Mouse (Mus musculus): Measurements from ENCODE around the gene Rnf224. TPM values are rescaled to one million over a fixed set of nuclear protein-coding genes. Genes with fewer than 3 reads are reported as not detected.

Rnf224 gene
- not detected for total RNA-seq (2021)

- no peak for DNase-seq
- intact Hi-C loops (cut with DNase I), result no loop called here
Observed at GRCm38 (mm10) chr2:25236614-25237013, at the start of gene Rnf224. TSS of gene Rnf224 (minus strand) at chr2:25236787.

- intact Hi-C loops (cut with DNase I), result no loop called here
- DNase-seq, result no peak
Observed at GRCm38 (mm10) chr2:25286314-25286713, 49.7 kb upstream of the Rnf224 start.

GRCm38 (mm10) chr2:25285551-25285950, 49.0 kb upstream of the Rnf224 start:
- DNase-seq, result no peak
- intact Hi-C loops (cut with DNase I), result no loop called here

GRCm38 (mm10) chr2:25278928-25279882, 42.6 kb upstream of the Rnf224 start:
- intact Hi-C loops (cut with DNase I), result loop anchor here (5.0 kb wide), 1 partner anchor 128 kb away; no protein-coding TSS in a partner anchor
- DNase-seq, result peak; percentile 75 to 82

- no peak for DNase-seq
- intact Hi-C loops (cut with DNase I), result loop anchor here (2.0 to 5.0 kb wide), 3 partner anchors 18 to 76 kb away; partner anchors contain the start of genes Man1b1, Tmem203 and Tor4a
Observed at GRCm38 (mm10) chr2:25273010-25273409, 36.4 kb upstream of the Rnf224 start.

GRCm38 (mm10) chr2:25272515-25272914, 35.9 kb upstream of the Rnf224 start:
- intact Hi-C loops (cut with DNase I), result loop anchor here (2.0 to 5.0 kb wide), 3 partner anchors 18 to 75 kb away; partner anchors contain the start of genes Man1b1, Tmem203 and Tor4a
- DNase-seq, result no peak

- intact Hi-C loops (cut with DNase I), result loop anchor here (1.0 to 5.0 kb wide), 4 partner anchors 17 to 75 kb away; partner anchors contain the start of genes Man1b1, Tmem203 and Tor4a
- peak; percentile 98 for DNase-seq
Observed at GRCm38 (mm10) chr2:25271827-25272511, 35.4 kb upstream of the Rnf224 start, which contains the start of the genes Ssna1 and Anapc2. TSS of gene Ssna1 (minus strand) at chr2:25272438. TSS of gene Anapc2 (plus strand) at chr2:25272478.

- no peak for DNase-seq
- intact Hi-C loops (cut with DNase I), result no loop called here
Observed at GRCm38 (mm10) chr2:25267746-25268309, 31.2 kb upstream of the Rnf224 start.

- intact Hi-C loops (cut with DNase I), result no loop called here
- no peak for DNase-seq
Observed at GRCm38 (mm10) chr2:25267241-25267640, 30.7 kb upstream of the Rnf224 start.

- intact Hi-C loops (cut with DNase I), result no loop called here
- DNase-seq, result peak; percentile 51 to 58
Observed at GRCm38 (mm10) chr2:25266720-25267119, 30.1 kb upstream of the Rnf224 start.

- intact Hi-C loops (cut with DNase I), result no loop called here
- peak; percentile 22 to 47 for DNase-seq
Observed at GRCm38 (mm10) chr2:25265897-25266656, 29.5 kb upstream of the Rnf224 start.

- no peak for DNase-seq
- intact Hi-C loops (cut with DNase I), result no loop called here
Observed at GRCm38 (mm10) chr2:25264851-25265250, 28.3 kb upstream of the Rnf224 start.

GRCm38 (mm10) chr2:25264286-25264660, 27.7 kb upstream of the Rnf224 start:
- no peak for DNase-seq
- intact Hi-C loops (cut with DNase I), result no loop called here

- DNase-seq, result no peak
- intact Hi-C loops (cut with DNase I), result no loop called here
Observed at GRCm38 (mm10) chr2:25263623-25264285, 27.2 kb upstream of the Rnf224 start.

- intact Hi-C loops (cut with DNase I), result no loop called here
- DNase-seq, result peak in 1 of 2 experiments; percentile 44
Observed at GRCm38 (mm10) chr2:25262795-25263622, 26.4 kb upstream of the Rnf224 start.

- intact Hi-C loops (cut with DNase I), result no loop called here
- DNase-seq, result peak; percentile 88 to 91
Observed at GRCm38 (mm10) chr2:25262291-25262767, 25.7 kb upstream of the Rnf224 start, which contains the start of gene Tprn. TSS of gene Tprn (plus strand) at chr2:25262618.

GRCm38 (mm10) chr2:25261870-25262269, 25.3 kb upstream of the Rnf224 start:
- intact Hi-C loops (cut with DNase I), result no loop called here

GRCm38 (mm10) chr2:25258887-25259286, 22.3 kb upstream of the Rnf224 start:
- intact Hi-C loops (cut with DNase I), result loop anchor here (2.0 kb wide), 1 partner anchor 34 kb away; no protein-coding TSS in a partner anchor

More at GRCm38 (mm10) chr2:25261870-25262269, 25.3 kb upstream of the Rnf224 start:
- no peak for DNase-seq

More at GRCm38 (mm10) chr2:25258887-25259286, 22.3 kb upstream of the Rnf224 start:
- no peak for DNase-seq
